Mouse (Mus musculus): ENCODE results near the gene Gm13695. TPM values are rescaled to one million over a fixed set of nuclear protein-coding genes. Genes with fewer than 3 reads are reported as not detected.
"Not testable (repeated sequence)": the region's sequence is repeated elsewhere in the genome, so short reads cannot be mapped to it uniquely, and the experiment has no call there.

The Gm13695 gene
- polyA plus RNA-seq (2014; fragmentation: Nextera tagmentation; extraction: Ambion mirVana): not detected in 2 replicates

- H3K9ac ChIP-seq; H3K27me3 ChIP-seq (ENCODE audit: control insufficient read depth, insufficient read depth, low read length); H3K4me1 ChIP-seq (replicated peaks; ENCODE audit: control insufficient read depth, insufficient read depth, low read length); ATAC-seq (ENCODE audit: low FRiP score); DNase-seq (ENCODE audit: low spot score); H3K36me3 ChIP-seq (replicated peaks; ENCODE audit: control insufficient read depth, insufficient read depth); H3K27ac ChIP-seq; H3K9me3 ChIP-seq (ENCODE audit: control insufficient read depth, low read length); H3K4me3 ChIP-seq (replicated peaks; ENCODE audit: low read length); H3K4me2 ChIP-seq (replicated peaks): not testable (repeated sequence)
- WGBS: no CpG with 5 or more reads among the region's 6 CpGs
Observed at GRCm38 (mm10) chr2:83967013-83967412, at the start of gene Gm13695. Gm13695 (plus strand) TSS chr2:83967313.

- H3K27ac ChIP-seq: no peak overlapping the region
- 64% methylated on average over 2 of the region's 2 CpGs for WGBS
- no peak overlapping the region for H3K4me3 ChIP-seq (replicated peaks; ENCODE audit: low read length)
- no peaks in the 10 kb centered on the region for H3K36me3 ChIP-seq (replicated peaks; ENCODE audit: control insufficient read depth, insufficient read depth)
- H3K9me3 ChIP-seq (ENCODE audit: control insufficient read depth, low read length): no peaks in the 10 kb centered on the region
- no peaks in the 10 kb centered on the region for H3K27me3 ChIP-seq (ENCODE audit: control insufficient read depth, insufficient read depth, low read length)
- H3K4me2 ChIP-seq (replicated peaks): no peak overlapping the region
- no peak for DNase-seq (ENCODE audit: low spot score)
- no peaks in the 10 kb centered on the region for H3K4me1 ChIP-seq (replicated peaks; ENCODE audit: control insufficient read depth, insufficient read depth, low read length)
- no peak overlapping the region for H3K9ac ChIP-seq
- ATAC-seq (ENCODE audit: low FRiP score): no peak
Observed at GRCm38 (mm10) chr2:83929478-83930088, 37.5 kb upstream of the Gm13695 start.

- WGBS: 2% methylated on average over 20 of the region's 20 CpGs
- Histone ChIP-seq H3K36me3 (replicated peaks; ENCODE audit: control insufficient read depth, insufficient read depth) (no peaks in the 10 kb centered on the region), H3K4me1 (replicated peaks; ENCODE audit: control insufficient read depth, insufficient read depth, low read length) (no peaks in the 10 kb centered on the region), H3K9ac (peak within 1 kb of the TSS; percentile 37; the same call in 1 of the 2 replicates), H3K4me2 (replicated peaks) (peak within 1 kb of the TSS; percentile 51), H3K27me3 (ENCODE audit: control insufficient read depth, insufficient read depth, low read length) (no peaks in the 10 kb centered on the region), H3K27ac (no peak within 1 kb of the TSS), H3K4me3 (replicated peaks; ENCODE audit: low read length) (peak within 1 kb of the TSS; percentile 24), H3K9me3 (ENCODE audit: control insufficient read depth, low read length) (no peaks in the 10 kb centered on the region)
- ATAC-seq (ENCODE audit: low FRiP score) (peak; percentile 97), DNase-seq (ENCODE audit: low spot score) (peak; percentile 86)
Observed at GRCm38 (mm10) chr2:83940931-83941361, 26.2 kb upstream of the Gm13695 start, which contains the start of gene Zswim2. Zswim2 (minus strand) TSS chr2:83941228.

- ATAC-seq (ENCODE audit: low FRiP score) (peak; percentile 61), DNase-seq (ENCODE audit: low spot score) (no peak)
- H3K27me3 ChIP-seq (ENCODE audit: control insufficient read depth, insufficient read depth, low read length): no peaks in the 10 kb centered on the region
- no peaks in the 10 kb centered on the region for H3K9me3 ChIP-seq (ENCODE audit: control insufficient read depth, low read length)
- H3K36me3 ChIP-seq (replicated peaks; ENCODE audit: control insufficient read depth, insufficient read depth): no peaks in the 10 kb centered on the region
- H3K27ac ChIP-seq: no peak overlapping the region
- H3K4me1 ChIP-seq (replicated peaks; ENCODE audit: control insufficient read depth, insufficient read depth, low read length): no peaks in the 10 kb centered on the region
- no peak overlapping the region for H3K9ac ChIP-seq
- H3K4me3 ChIP-seq (replicated peaks; ENCODE audit: low read length): peak overlapping the region; percentile 24
- H3K4me2 ChIP-seq (replicated peaks): peak overlapping the region; percentile 51
- WGBS: 35% methylated on average over 3 of the region's 3 CpGs
Observed at GRCm38 (mm10) chr2:83941378-83941777, 25.7 kb upstream of the Gm13695 start.

GRCm38 (mm10) chr2:83941792-83942191 lies 25.3 kb upstream of the Gm13695 start:
- WGBS: 75% methylated on average over 4 of the region's 4 CpGs
- ATAC-seq (ENCODE audit: low FRiP score): no peak
- no peaks in the 10 kb centered on the region for H3K4me1 ChIP-seq (replicated peaks; ENCODE audit: control insufficient read depth, insufficient read depth, low read length)

GRCm38 (mm10) chr2:83955393-83955792 lies 11.7 kb upstream of the Gm13695 start, which contains the start of gene Gm13698:
Gm13698 (plus strand) TSS chr2:83955693.
- not testable (repeated sequence) for H3K36me3 ChIP-seq (replicated peaks; ENCODE audit: control insufficient read depth, insufficient read depth); H3K9me3 ChIP-seq (ENCODE audit: control insufficient read depth, low read length); DNase-seq (ENCODE audit: low spot score); H3K4me1 ChIP-seq (replicated peaks; ENCODE audit: control insufficient read depth, insufficient read depth, low read length); H3K27me3 ChIP-seq (ENCODE audit: control insufficient read depth, insufficient read depth, low read length); H3K27ac ChIP-seq; H3K4me2 ChIP-seq (replicated peaks); H3K9ac ChIP-seq; ATAC-seq (ENCODE audit: low FRiP score); H3K4me3 ChIP-seq (replicated peaks; ENCODE audit: low read length)
- no CpG with 5 or more reads among the region's 6 CpGs for WGBS

More at GRCm38 (mm10) chr2:83941792-83942191, 25.3 kb upstream of the Gm13695 start:
- Histone ChIP-seq H3K27me3 (ENCODE audit: control insufficient read depth, insufficient read depth, low read length) (no peaks in the 10 kb centered on the region), H3K9me3 (ENCODE audit: control insufficient read depth, low read length) (no peaks in the 10 kb centered on the region), H3K27ac (no peak overlapping the region), H3K36me3 (replicated peaks; ENCODE audit: control insufficient read depth, insufficient read depth) (no peaks in the 10 kb centered on the region), H3K4me2 (replicated peaks) (no peak overlapping the region), H3K9ac (no peak overlapping the region), H3K4me3 (replicated peaks; ENCODE audit: low read length) (no peak overlapping the region)
- DNase-seq (ENCODE audit: low spot score): no peak

- not testable (repeated sequence) for H3K27me3 ChIP-seq (ENCODE audit: control insufficient read depth, insufficient read depth, low read length); DNase-seq (ENCODE audit: low spot score); H3K4me1 ChIP-seq (replicated peaks; ENCODE audit: control insufficient read depth, insufficient read depth, low read length); H3K9me3 ChIP-seq (ENCODE audit: control insufficient read depth, low read length); H3K4me2 ChIP-seq (replicated peaks); ATAC-seq (ENCODE audit: low FRiP score); H3K9ac ChIP-seq; H3K27ac ChIP-seq; H3K4me3 ChIP-seq (replicated peaks; ENCODE audit: low read length); H3K36me3 ChIP-seq (replicated peaks; ENCODE audit: control insufficient read depth, insufficient read depth)
- WGBS: no CpG with 5 or more reads among the region's 6 CpGs
Observed at GRCm38 (mm10) chr2:83961203-83961602, 5.9 kb upstream of the Gm13695 start, which contains the start of gene Gm13693. Gm13693 (plus strand) TSS chr2:83961503.

GRCm38 (mm10) chr2:83972823-83973222 lies 5.7 kb downstream of the Gm13695 start, which contains the start of gene Gm13696:
Gm13696 (plus strand) TSS chr2:83973123.
- WGBS: no CpG with 5 or more reads among the region's 6 CpGs
- not testable (repeated sequence) for H3K27ac ChIP-seq; H3K4me2 ChIP-seq (replicated peaks); DNase-seq (ENCODE audit: low spot score); H3K36me3 ChIP-seq (replicated peaks; ENCODE audit: control insufficient read depth, insufficient read depth); H3K9ac ChIP-seq; H3K4me1 ChIP-seq (replicated peaks; ENCODE audit: control insufficient read depth, insufficient read depth, low read length); ATAC-seq (ENCODE audit: low FRiP score); H3K4me3 ChIP-seq (replicated peaks; ENCODE audit: low read length); H3K9me3 ChIP-seq (ENCODE audit: control insufficient read depth, low read length); H3K27me3 ChIP-seq (ENCODE audit: control insufficient read depth, insufficient read depth, low read length)

- H3K9ac ChIP-seq; H3K27ac ChIP-seq; ATAC-seq (ENCODE audit: low FRiP score); H3K27me3 ChIP-seq (ENCODE audit: control insufficient read depth, insufficient read depth, low read length); H3K4me1 ChIP-seq (replicated peaks; ENCODE audit: control insufficient read depth, insufficient read depth, low read length); DNase-seq (ENCODE audit: low spot score); H3K9me3 ChIP-seq (ENCODE audit: control insufficient read depth, low read length); H3K36me3 ChIP-seq (replicated peaks; ENCODE audit: control insufficient read depth, insufficient read depth); H3K4me3 ChIP-seq (replicated peaks; ENCODE audit: low read length); H3K4me2 ChIP-seq (replicated peaks): not testable (repeated sequence)
- no CpG with 5 or more reads among the region's 6 CpGs for WGBS
Observed at GRCm38 (mm10) chr2:83978633-83979032, 11.5 kb downstream of the Gm13695 start, which contains the start of gene Gm13694. Gm13694 (plus strand) TSS chr2:83978933.

All from hindbrain, embryonic 14.5 days (tissue).